Mouse (Mus musculus): ENCODE data around the gene Bola3.

Gene Bola3

GRCm38 (mm10) chr6:83349274-83349958 lies 469 bp downstream of the Bola3 start:
- DNase-seq: peak; percentile 83

GRCm38 (mm10) chr6:83350172-83350571 lies 1.2 kb downstream of the Bola3 start:
- DNase-seq: no peak

- DNase-seq: no peak
Observed at GRCm38 (mm10) chr6:83350851-83351405, 2.0 kb downstream of the Bola3 start.

GRCm38 (mm10) chr6:83351490-83352160 lies 2.7 kb downstream of the Bola3 start:
- no peak for DNase-seq

GRCm38 (mm10) chr6:83352666-83353410 lies 3.9 kb downstream of the Bola3 start:
- DNase-seq: no peak

GRCm38 (mm10) chr6:83354856-83355781 lies 6.2 kb downstream of the Bola3 start:
- DNase-seq: peak; percentile 25

DNA sequence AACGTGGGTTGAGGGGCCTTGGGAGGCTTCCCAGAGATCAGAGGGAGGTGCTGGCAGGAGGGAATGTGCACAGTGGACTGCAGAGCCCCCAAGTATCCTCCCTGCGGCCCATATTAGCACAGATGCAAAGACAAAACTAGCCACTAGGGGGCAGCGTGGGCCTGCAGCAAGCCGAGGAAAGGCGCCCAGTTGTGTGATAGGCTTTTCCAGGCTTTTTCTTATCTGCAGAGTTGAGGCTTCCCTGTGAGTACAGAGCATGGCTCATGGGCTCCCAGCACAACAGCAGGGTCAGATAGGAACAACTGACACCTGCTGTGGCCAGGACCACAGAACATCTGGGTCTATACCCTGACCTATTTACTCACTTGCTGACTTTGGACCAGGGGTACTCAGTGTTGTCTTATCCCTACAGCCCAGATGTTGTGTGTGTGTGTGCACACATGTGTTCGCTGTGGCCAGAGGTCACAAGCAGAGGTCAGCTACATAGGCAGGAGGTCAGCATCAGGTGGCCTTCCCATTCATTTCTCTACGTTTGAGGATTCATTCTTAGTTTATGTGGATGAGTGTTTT lies 7.7 kb downstream of the Bola3 start:
- DNase-seq: peak; percentile 48

GRCm38 (mm10) chr6:83357436-83357835 lies 8.5 kb downstream of the Bola3 start:
- DNase-seq: no peak

DNA sequence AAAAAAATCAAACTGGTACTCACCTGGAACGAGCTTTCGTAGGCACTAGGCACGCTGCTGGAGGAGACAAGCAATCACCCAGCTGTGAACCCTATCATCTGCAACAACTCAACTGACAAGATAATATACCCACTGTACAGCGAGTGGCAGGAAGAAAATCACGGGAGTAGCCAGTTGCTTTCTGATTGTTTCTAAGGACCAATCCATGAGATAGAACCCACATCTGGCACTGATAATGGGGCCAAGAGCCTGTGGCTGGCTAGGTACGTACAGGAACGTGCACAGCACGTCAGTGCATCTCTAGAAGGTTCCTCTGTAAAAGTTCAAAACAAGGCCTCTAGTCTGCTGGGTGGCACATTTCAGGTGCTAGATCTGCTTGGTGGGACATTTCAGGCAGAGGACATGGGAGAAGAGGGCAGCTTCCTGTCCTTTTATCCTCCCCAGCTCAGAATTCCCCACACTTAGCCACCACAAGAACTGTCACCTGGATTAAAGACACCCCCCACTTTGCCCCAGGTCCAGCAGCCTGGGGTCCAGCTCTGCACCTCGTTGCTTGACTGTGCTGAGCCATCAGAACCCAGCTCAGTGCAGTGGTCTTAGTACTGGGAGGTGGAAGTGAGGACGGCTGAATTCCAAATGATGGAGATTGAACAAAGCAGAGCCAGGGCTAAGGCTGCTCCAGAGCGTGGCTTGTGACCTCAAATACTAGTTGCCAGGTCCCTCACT lies 12.7 kb downstream of the Bola3 start:
- DNase-seq: no peak

- no peak for DNase-seq
Observed at GRCm38 (mm10) chr6:83363075-83363474, 14.1 kb downstream of the Bola3 start.

DNA sequence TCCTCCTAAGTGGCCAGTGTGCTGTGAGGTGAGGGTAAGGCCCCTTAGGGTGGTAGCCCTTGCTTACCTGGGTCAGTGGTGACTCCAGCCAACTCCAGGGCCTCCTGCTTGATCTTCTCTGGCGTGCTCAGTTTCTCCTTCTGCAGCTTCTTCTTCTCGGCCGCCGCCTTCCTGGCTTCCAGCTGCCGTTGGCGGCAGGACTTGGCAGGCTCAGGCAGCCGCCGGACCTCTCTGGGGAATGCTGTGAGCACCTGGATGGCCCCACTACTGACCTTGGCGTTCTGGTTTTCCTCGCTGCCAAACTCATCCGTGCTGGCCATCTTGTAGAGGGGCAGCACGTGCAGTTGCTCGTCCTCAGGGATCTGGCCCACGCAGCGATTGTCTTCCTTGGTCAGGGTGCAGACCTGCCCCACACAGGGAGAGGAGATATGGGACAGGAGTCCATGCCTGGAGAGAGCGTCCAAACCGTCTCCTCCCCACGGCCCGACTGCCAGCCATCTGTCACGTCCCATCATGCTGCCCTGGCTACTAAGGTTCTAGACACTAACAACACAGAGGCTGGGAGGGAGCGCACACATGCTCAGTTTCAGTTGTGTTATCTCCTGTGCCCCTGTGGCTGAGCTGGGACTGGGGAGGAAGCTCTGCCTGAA lies 21.5 kb downstream of the Bola3 start:
- no peak for DNase-seq

- no peak for DNase-seq
Observed at GRCm38 (mm10) chr6:83371350-83371749, 22.4 kb downstream of the Bola3 start.

- DNase-seq: no peak
Observed at GRCm38 (mm10) chr6:83373704-83374300, 24.9 kb downstream of the Bola3 start.

DNA sequence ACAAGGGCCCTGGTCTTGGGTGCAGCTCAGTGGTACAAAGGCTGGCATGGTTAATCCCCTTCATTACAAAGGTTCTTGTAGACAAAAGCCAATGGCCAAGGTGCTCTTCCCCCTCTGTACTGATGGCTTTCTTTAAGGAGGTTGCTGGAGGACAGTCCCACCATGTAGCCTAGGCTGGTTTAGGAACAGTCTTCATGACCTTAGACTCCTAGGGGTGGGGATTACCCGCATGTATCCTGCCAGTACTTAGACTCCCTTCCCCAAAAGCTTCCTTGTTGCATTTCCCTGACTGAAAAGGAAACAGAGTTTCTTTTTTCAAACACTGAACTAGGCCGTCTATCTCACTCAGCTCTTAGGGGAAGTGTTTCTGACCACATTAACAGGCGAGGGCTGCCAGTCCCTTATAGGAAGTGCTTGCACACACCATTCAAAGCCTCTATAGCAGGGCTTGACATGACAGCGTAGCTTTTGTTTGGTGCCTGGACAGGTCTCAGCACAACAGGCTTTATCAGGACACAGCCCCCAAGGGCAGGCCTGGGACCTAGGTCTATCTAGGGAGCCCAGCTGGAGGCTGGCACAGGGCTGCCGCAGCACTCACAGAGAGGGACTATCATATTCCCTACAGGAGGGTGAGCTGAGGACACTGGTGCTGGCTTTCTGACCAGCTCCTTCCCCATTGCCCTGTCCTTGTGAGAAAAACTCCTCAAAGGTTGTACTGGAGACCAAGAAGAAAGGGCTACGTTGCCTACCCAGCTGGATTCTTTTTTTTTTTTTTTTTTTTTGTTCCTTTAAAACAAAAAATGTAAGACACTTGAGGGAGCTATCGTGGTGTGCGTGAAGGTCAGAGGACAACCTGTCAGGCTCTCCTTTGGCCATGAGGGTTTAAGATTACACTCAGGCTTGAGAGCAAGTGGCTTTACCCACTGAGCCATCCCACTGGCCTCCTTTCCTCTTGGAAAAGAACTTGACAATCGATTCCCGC lies 32.9 kb downstream of the Bola3 start:
- no peak for DNase-seq

GRCm38 (mm10) chr6:83385569-83386090 lies 36.7 kb downstream of the Bola3 start:
- no peak for DNase-seq

- DNase-seq: peak; percentile 30
Observed at GRCm38 (mm10) chr6:83392166-83392780, 43.3 kb downstream of the Bola3 start.

DNA sequence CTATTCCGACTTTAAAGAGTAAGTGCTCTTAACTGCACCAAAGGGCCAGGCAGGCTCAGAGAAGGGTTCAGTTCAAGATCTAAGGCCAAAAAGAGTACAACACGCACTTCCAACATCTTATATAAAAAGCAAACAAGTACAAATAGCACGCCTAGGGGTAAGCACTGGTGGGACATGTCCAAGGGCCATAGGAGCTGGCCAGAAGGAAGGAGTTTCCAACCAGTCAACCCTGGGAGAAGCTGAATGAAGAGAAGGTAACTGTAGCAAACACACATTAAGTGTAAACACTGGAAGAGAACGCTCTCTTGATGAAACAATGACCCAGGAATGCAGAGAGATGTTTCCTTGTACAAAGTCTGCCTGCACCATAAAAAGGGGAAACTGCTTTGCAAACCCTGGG lies 45.2 kb downstream of the Bola3 start:
- no peak for DNase-seq

- no peak for DNase-seq
Observed at GRCm38 (mm10) chr6:83395544-83396229, 46.7 kb downstream of the Bola3 start.

Measured in kidney, adult 11 months (tissue).